Mouse (Mus musculus): ENCODE results near the gene Socs5. TPM values are rescaled to one million over a fixed set of nuclear protein-coding genes. Genes with fewer than 3 reads are reported as not detected.
A peak's percentile ranks its signal among the peaks of the same experiment; 100 is the strongest.

Gene Socs5
- polyA plus RNA-seq, 1 experiment from 2014 or later, result 7.9 TPM

GRCm38 (mm10) chr17:87142271-87142670 lies 34.8 kb downstream of the Socs5 start:
- peaks cover 3% of the 10 kb centered on the region; the same call in 1 of the 2 replicates for H3K4me1 ChIP-seq (replicated peaks; ENCODE audit: control insufficient read depth, insufficient read depth, low read length)
- H3K4me2 ChIP-seq, result peak overlapping the region; percentile 44
- DNase-seq (ENCODE audit: low spot score) (no peak), ATAC-seq (replicated peaks; ENCODE audit: low FRiP score) (peak; percentile 36; the same call in 1 of the 2 replicates)
- H3K27me3 ChIP-seq (replicated peaks; ENCODE audit: control insufficient read depth, insufficient read depth, low read length), result no peaks in the 10 kb centered on the region
- H3K9ac ChIP-seq (ENCODE audit: low read depth, low read length), result no peak overlapping the region
- no peaks in the 10 kb centered on the region for H3K36me3 ChIP-seq (ENCODE audit: control insufficient read depth, insufficient read depth, low read length)
- no peaks in the 10 kb centered on the region for H3K9me3 ChIP-seq (ENCODE audit: control insufficient read depth, low read length)
- WGBS, result 39% methylated on average over 11 of the region's 11 CpGs
- H3K27ac ChIP-seq (ENCODE audit: low read depth, low read length), result no peak overlapping the region
- 0 out of 2 replicates have a peak overlapping the region, but pooled peaks have one; percentile 5 for H3K4me3 ChIP-seq (ENCODE audit: low read depth, low read length)

- DNase-seq (ENCODE audit: low spot score) (no peak), ATAC-seq (replicated peaks; ENCODE audit: low FRiP score) (no peak)
- Histone ChIP-seq H3K4me3 (ENCODE audit: low read depth, low read length) (no peak overlapping the region), H3K9ac (ENCODE audit: low read depth, low read length) (no peak overlapping the region), H3K27me3 (replicated peaks; ENCODE audit: control insufficient read depth, insufficient read depth, low read length) (no peaks in the 10 kb centered on the region), H3K36me3 (ENCODE audit: control insufficient read depth, insufficient read depth, low read length) (no peaks in the 10 kb centered on the region), H3K27ac (ENCODE audit: low read depth, low read length) (no peak overlapping the region), H3K4me1 (replicated peaks; ENCODE audit: control insufficient read depth, insufficient read depth, low read length) (peaks cover 3% of the 10 kb centered on the region; the same call in 1 of the 2 replicates), H3K4me2 (no peak overlapping the region; the same call in 1 of the 2 replicates), H3K9me3 (ENCODE audit: control insufficient read depth, low read length) (no peaks in the 10 kb centered on the region)
- 51% methylated on average over 14 of the region's 14 CpGs for WGBS
These were observed 35.7 kb downstream of the Socs5 start for GRCm38 (mm10) chr17:87143186-87143585.

GRCm38 (mm10) chr17:87146415-87147021 lies 39.0 kb downstream of the Socs5 start:
- no peaks in the 10 kb centered on the region for H3K36me3 ChIP-seq (ENCODE audit: control insufficient read depth, insufficient read depth, low read length)
- no peak overlapping the region for H3K4me3 ChIP-seq (ENCODE audit: low read depth, low read length)
- no peaks in the 10 kb centered on the region for H3K27me3 ChIP-seq (replicated peaks; ENCODE audit: control insufficient read depth, insufficient read depth, low read length)
- ATAC-seq (replicated peaks; ENCODE audit: low FRiP score) (no peak), DNase-seq (ENCODE audit: low spot score) (no peak)
- H3K9me3 ChIP-seq (ENCODE audit: control insufficient read depth, low read length), result no peaks in the 10 kb centered on the region
- H3K27ac ChIP-seq (ENCODE audit: low read depth, low read length), result no peak overlapping the region
- WGBS, result 82% methylated on average over 8 of the region's 8 CpGs
- H3K4me2 ChIP-seq, result no peak overlapping the region
- peaks cover 3% of the 10 kb centered on the region; the same call in 1 of the 2 replicates for H3K4me1 ChIP-seq (replicated peaks; ENCODE audit: control insufficient read depth, insufficient read depth, low read length)
- no peak overlapping the region for H3K9ac ChIP-seq (ENCODE audit: low read depth, low read length)

- no peak overlapping the region for H3K9ac ChIP-seq (ENCODE audit: low read depth, low read length)
- WGBS, result 85% methylated on average over 12 of the region's 12 CpGs
- no peaks in the 10 kb centered on the region for H3K27me3 ChIP-seq (replicated peaks; ENCODE audit: control insufficient read depth, insufficient read depth, low read length)
- DNase-seq (ENCODE audit: low spot score) (no peak), ATAC-seq (replicated peaks; ENCODE audit: low FRiP score) (no peak)
- H3K36me3 ChIP-seq (ENCODE audit: control insufficient read depth, insufficient read depth, low read length), result no peaks in the 10 kb centered on the region
- H3K27ac ChIP-seq (ENCODE audit: low read depth, low read length), result no peak overlapping the region
- no peak overlapping the region for H3K4me2 ChIP-seq
- H3K9me3 ChIP-seq (ENCODE audit: control insufficient read depth, low read length), result no peaks in the 10 kb centered on the region
- H3K4me1 ChIP-seq (replicated peaks; ENCODE audit: control insufficient read depth, insufficient read depth, low read length), result peaks cover 4% of the 10 kb centered on the region; the same call in 1 of the 2 replicates
- no peak overlapping the region for H3K4me3 ChIP-seq (ENCODE audit: low read depth, low read length)
These were observed 42.3 kb downstream of the Socs5 start for GRCm38 (mm10) chr17:87149762-87150161.

GRCm38 (mm10) chr17:87152984-87153383 lies 45.5 kb downstream of the Socs5 start:
- Histone ChIP-seq H3K4me3 (ENCODE audit: low read depth, low read length) (no peak overlapping the region), H3K27ac (ENCODE audit: low read depth, low read length) (no peak overlapping the region), H3K27me3 (replicated peaks; ENCODE audit: control insufficient read depth, insufficient read depth, low read length) (no peaks in the 10 kb centered on the region; the same call in 1 of the 2 replicates)

GRCm38 (mm10) chr17:87155664-87156063 lies 48.2 kb downstream of the Socs5 start:
- Histone ChIP-seq H3K4me3 (ENCODE audit: low read depth, low read length) (no peak overlapping the region), H3K9ac (ENCODE audit: low read depth, low read length) (no peak overlapping the region), H3K4me2 (no peak overlapping the region), H3K9me3 (ENCODE audit: control insufficient read depth, low read length) (no peaks in the 10 kb centered on the region), H3K36me3 (ENCODE audit: control insufficient read depth, insufficient read depth, low read length) (no peaks in the 10 kb centered on the region), H3K27me3 (replicated peaks; ENCODE audit: control insufficient read depth, insufficient read depth, low read length) (no peaks in the 10 kb centered on the region; the same call in 1 of the 2 replicates), H3K4me1 (replicated peaks; ENCODE audit: control insufficient read depth, insufficient read depth, low read length) (peaks cover 13% of the 10 kb centered on the region), H3K27ac (ENCODE audit: low read depth, low read length) (no peak overlapping the region)
- WGBS, result 49% methylated on average over 3 of the region's 3 CpGs
- no peak for ATAC-seq (replicated peaks; ENCODE audit: low FRiP score)
- no peak for DNase-seq (ENCODE audit: low spot score)

More at GRCm38 (mm10) chr17:87152984-87153383, 45.5 kb downstream of the Socs5 start:
- DNase-seq (ENCODE audit: low spot score), result no peak
- H3K4me2 ChIP-seq, result no peak overlapping the region
- no peak overlapping the region for H3K9ac ChIP-seq (ENCODE audit: low read depth, low read length)
- no peaks in the 10 kb centered on the region for H3K9me3 ChIP-seq (ENCODE audit: control insufficient read depth, low read length)
- no peaks in the 10 kb centered on the region for H3K36me3 ChIP-seq (ENCODE audit: control insufficient read depth, insufficient read depth, low read length)
- no peak for ATAC-seq (replicated peaks; ENCODE audit: low FRiP score)
- 16% methylated on average over 5 of the region's 5 CpGs for WGBS
- peaks cover 11% of the 10 kb centered on the region for H3K4me1 ChIP-seq (replicated peaks; ENCODE audit: control insufficient read depth, insufficient read depth, low read length)

GRCm38 (mm10) chr17:87157739-87158138 lies 50.3 kb downstream of the Socs5 start:
- Histone ChIP-seq H3K36me3 (ENCODE audit: control insufficient read depth, insufficient read depth, low read length) (no peaks in the 10 kb centered on the region), H3K9ac (ENCODE audit: low read depth, low read length) (no peak overlapping the region), H3K4me3 (ENCODE audit: low read depth, low read length) (no peak overlapping the region), H3K4me1 (replicated peaks; ENCODE audit: control insufficient read depth, insufficient read depth, low read length) (peaks cover 13% of the 10 kb centered on the region), H3K27ac (ENCODE audit: low read depth, low read length) (no peak overlapping the region), H3K9me3 (ENCODE audit: control insufficient read depth, low read length) (no peaks in the 10 kb centered on the region), H3K27me3 (replicated peaks; ENCODE audit: control insufficient read depth, insufficient read depth, low read length) (no peaks in the 10 kb centered on the region; the same call in 1 of the 2 replicates), H3K4me2 (peak overlapping the region; percentile 17)
- DNase-seq (ENCODE audit: low spot score), result no peak
- WGBS, result 71% methylated on average over 13 of the region's 13 CpGs
- peak; percentile 58 for ATAC-seq (replicated peaks; ENCODE audit: low FRiP score)

- Histone ChIP-seq H3K4me2 (peak overlapping the region; percentile 31), H3K4me1 (replicated peaks; ENCODE audit: control insufficient read depth, insufficient read depth, low read length) (peaks cover 9% of the 10 kb centered on the region), H3K36me3 (ENCODE audit: control insufficient read depth, insufficient read depth, low read length) (no peaks in the 10 kb centered on the region), H3K9me3 (ENCODE audit: control insufficient read depth, low read length) (no peaks in the 10 kb centered on the region), H3K27me3 (replicated peaks; ENCODE audit: control insufficient read depth, insufficient read depth, low read length) (no peaks in the 10 kb centered on the region; the same call in 1 of the 2 replicates), H3K27ac (ENCODE audit: low read depth, low read length) (no peak overlapping the region), H3K9ac (ENCODE audit: low read depth, low read length) (no peak overlapping the region), H3K4me3 (ENCODE audit: low read depth, low read length) (no peak overlapping the region)
- DNase-seq (ENCODE audit: low spot score) (no peak), ATAC-seq (replicated peaks; ENCODE audit: low FRiP score) (no peak)
- WGBS, result 48% methylated on average over 14 of the region's 14 CpGs
These were observed 51.1 kb downstream of the Socs5 start for GRCm38 (mm10) chr17:87158597-87158996.

GRCm38 (mm10) chr17:87160270-87160669 lies 52.8 kb downstream of the Socs5 start:
- 66% methylated on average over 3 of the region's 3 CpGs for WGBS
- ATAC-seq (replicated peaks; ENCODE audit: low FRiP score), result no peak

More at GRCm38 (mm10) chr17:87160270-87160669, 52.8 kb downstream of the Socs5 start:
- no peaks in the 10 kb centered on the region for H3K9me3 ChIP-seq (ENCODE audit: control insufficient read depth, low read length)
- no peak overlapping the region for H3K27ac ChIP-seq (ENCODE audit: low read depth, low read length)
- DNase-seq (ENCODE audit: low spot score), result no peak
- H3K4me1 ChIP-seq (replicated peaks; ENCODE audit: control insufficient read depth, insufficient read depth, low read length), result peaks cover 9% of the 10 kb centered on the region
- no peaks in the 10 kb centered on the region; the same call in 1 of the 2 replicates for H3K27me3 ChIP-seq (replicated peaks; ENCODE audit: control insufficient read depth, insufficient read depth, low read length)
- no peak overlapping the region for H3K9ac ChIP-seq (ENCODE audit: low read depth, low read length)
- no peaks in the 10 kb centered on the region for H3K36me3 ChIP-seq (ENCODE audit: control insufficient read depth, insufficient read depth, low read length)
- H3K4me3 ChIP-seq (ENCODE audit: low read depth, low read length), result no peak overlapping the region
- no peak overlapping the region for H3K4me2 ChIP-seq

All from liver, embryonic 11.5 days (tissue).